Mouse (Mus musculus) stomach, embryonic 14.5 days (tissue): Measurements from ENCODE around the gene Klhl1. TPM values are rescaled to one million over a fixed set of nuclear protein-coding genes. Genes with fewer than 3 reads are reported as not detected.

Experiments used
- ATAC-seq: fragments of 200-750 bp; cut with Nextera tagmentation; 2 replicates; pipeline ENCODE4 v1.8.0; 2017; ENCODE audit warnings: low read depth, moderate TSS enrichment; ENCODE audit not compliant: insufficient number of reproducible peaks, insufficient read depth, low FRiP score
- H3K27ac ChIP-seq: fragments of 300-500 bp; sonication (generic); 2 replicates; pipeline ENCODE4 v1.5.1; 2014; ENCODE audit warnings: mild to moderate bottlenecking, low read length, moderate library complexity, mixed read lengths
- H3K27me3 ChIP-seq: fragments of 300-500 bp; sonication (generic); 2 replicates; pipeline ENCODE4 v1.6.1; 2014; ENCODE audit warnings: low read length, control low read depth, mixed read lengths; ENCODE audit not compliant: control insufficient read depth, insufficient read depth
- H3K36me3 ChIP-seq: fragments of 300-500 bp; sonication (generic); 2 replicates; pipeline ENCODE4 v1.6.1; 2014; ENCODE audit warnings: mild to moderate bottlenecking, control low read depth, low read length, moderate library complexity, mixed read lengths; ENCODE audit not compliant: control insufficient read depth, insufficient read depth
- H3K4me1 ChIP-seq: fragments of 300-500 bp; sonication (generic); 2 replicates; pipeline ENCODE4 v1.6.1; 2014; ENCODE audit warnings: low read length, control low read depth, mixed read lengths; ENCODE audit not compliant: control insufficient read depth, insufficient read depth
- H3K4me2 ChIP-seq: fragments of 300-500 bp; sonication (generic); replicated peaks from 2 replicates; pipeline ENCODE4 v1.6.1; 2014; ENCODE audit warnings: low read depth, low read length, control low read depth
- H3K4me3 ChIP-seq: fragments of 300-500 bp; sonication (generic); 2 replicates; pipeline ENCODE4 v1.5.1; 2014; ENCODE audit warnings: low read depth, low read length, control low read depth
- H3K9ac ChIP-seq: fragments of 300-500 bp; sonication (generic); replicated peaks from 2 replicates; pipeline ENCODE4 v1.6.1; 2014; ENCODE audit warnings: low read depth, mild to moderate bottlenecking, control low read depth, low read length, moderate library complexity, mixed read lengths
- H3K9me3 ChIP-seq: fragments of 300-500 bp; sonication (generic); 2 replicates; pipeline ENCODE4 v1.6.1; 2016; ENCODE audit warnings: low read depth, low read length, control low read depth; ENCODE audit not compliant: control insufficient read depth
- WGBS: fragments of 180-500 bp; shearing (Covaris S2); extraction: QIAGEN DNeasy Blood & Tissue Kit; methylation state at CpG from one replicate; pipeline ENCODE4 v1.1.7; 2014; 5-methylcytosine and 5-hydroxymethylcytosine counted together
- polyA plus RNA-seq: library from polyadenylated mRNA; unstranded; fragments of >200 nt; fragmentation: Nextera tagmentation; extraction: Ambion mirVana; gene quantifications from 2 replicates; pipeline ENCODE4 v1.2.1, GENCODE M21; 2014

Klhl1 gene
- polyA plus RNA-seq, 1 experiment from 2014 or later, result 1.4 TPM

DNA sequence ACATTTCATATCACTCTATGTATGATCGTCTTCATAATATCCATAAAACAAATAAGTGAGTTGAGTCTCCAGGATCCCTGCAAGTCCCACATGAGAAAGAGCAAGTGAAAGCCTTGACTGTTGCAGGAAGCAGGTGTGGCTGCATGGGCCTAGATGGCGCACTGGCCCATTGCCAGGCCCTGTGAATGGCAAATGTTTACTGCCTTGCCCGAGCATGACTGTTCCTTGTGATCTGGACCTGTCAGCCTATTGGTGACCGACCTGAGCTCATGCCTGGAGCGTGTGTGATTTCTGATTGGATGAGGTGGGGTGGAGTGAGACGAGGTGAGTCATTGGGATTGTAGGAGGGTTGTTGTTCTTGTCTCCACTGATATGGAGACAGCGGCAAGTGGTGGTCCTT lies 411.5 kb downstream of the Klhl1 start:
- Histone ChIP-seq H3K27me3 (no peaks in the 10 kb centered on the region), H3K4me1 (no peaks in the 10 kb centered on the region), H3K4me2 (no peak overlapping the region), H3K27ac (no peak overlapping the region), H3K36me3 (no peaks in the 10 kb centered on the region), H3K4me3 (no peak overlapping the region), H3K9me3 (no peaks in the 10 kb centered on the region), H3K9ac (no peak overlapping the region)
- 79% methylated on average over 7 of the region's 7 CpGs for WGBS
- ATAC-seq, result no peak

DNA sequence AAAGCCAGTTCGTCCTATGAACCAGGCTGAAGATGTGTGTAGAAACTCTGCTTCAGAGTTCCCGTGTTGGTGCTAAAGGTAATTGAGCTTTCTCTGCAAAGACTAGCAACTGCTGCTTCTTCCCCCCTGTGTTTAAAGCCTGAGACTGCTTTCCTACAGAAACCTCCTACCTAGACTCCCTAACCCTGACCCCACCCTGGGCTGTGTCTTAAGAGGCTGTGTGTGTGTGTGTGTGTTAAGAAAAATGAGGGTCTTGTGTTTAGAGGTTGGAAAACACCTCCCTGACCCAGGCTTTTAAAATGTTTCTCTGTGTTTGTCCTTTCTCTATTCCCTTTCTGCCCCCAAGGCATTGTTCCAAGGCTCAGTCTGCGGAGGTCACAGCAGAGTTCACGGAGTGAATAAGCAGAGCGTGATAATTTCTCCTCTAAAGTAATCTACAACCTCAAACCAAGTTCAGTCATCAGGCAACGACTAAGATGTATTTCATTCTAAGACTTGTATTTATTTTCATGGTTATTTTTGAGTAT lies 437.2 kb downstream of the Klhl1 start:
- Histone ChIP-seq H3K36me3 (no peaks in the 10 kb centered on the region), H3K27me3 (no peaks in the 10 kb centered on the region), H3K9ac (no peak overlapping the region), H3K4me1 (0 out of 2 replicates have a peak, but pooled peaks cover 3% of the 10 kb centered on the region), H3K4me2 (no peak overlapping the region), H3K9me3 (no peaks in the 10 kb centered on the region), H3K27ac (no peak overlapping the region), H3K4me3 (no peak overlapping the region)
- WGBS, result 12% methylated on average over 6 of the region's 6 CpGs
- ATAC-seq, result no peak

GRCm38 (mm10) chr14:96065884-96066283 lies 453.0 kb downstream of the Klhl1 start:
- no peak for ATAC-seq
- WGBS, result 69% methylated on average over 3 of the region's 3 CpGs

More at GRCm38 (mm10) chr14:96065884-96066283, 453.0 kb downstream of the Klhl1 start:
- no peak overlapping the region for H3K9ac ChIP-seq
- no peaks in the 10 kb centered on the region for H3K27me3 ChIP-seq
- H3K4me1 ChIP-seq, result no peaks in the 10 kb centered on the region
- no peaks in the 10 kb centered on the region for H3K9me3 ChIP-seq
- H3K4me2 ChIP-seq, result no peak overlapping the region
- no peak overlapping the region for H3K4me3 ChIP-seq
- no peaks in the 10 kb centered on the region for H3K36me3 ChIP-seq
- H3K27ac ChIP-seq, result no peak overlapping the region
